Mouse (Mus musculus) hindbrain, embryonic 13.5 days (tissue): ENCODE measurements around the gene Med31. TPM values are rescaled to one million over a fixed set of nuclear protein-coding genes. Genes with fewer than 3 reads are reported as not detected.
"Not testable (repeated sequence)": the region's sequence is repeated elsewhere in the genome, so short reads cannot be mapped to it uniquely, and the experiment has no call there.

Experiments
- ATAC-seq: fragments of 200-750 bp; cut with Nextera tagmentation; 2 replicates; pipeline ENCODE4 v1.8.0; 2017; ENCODE audit warnings: moderate TSS enrichment; ENCODE audit not compliant: low FRiP score
- H3K27ac ChIP-seq: fragments of 300-500 bp; sonication (generic); 2 replicates; pipeline ENCODE4 v1.5.1; 2015; ENCODE audit warnings: inconsistent platforms, mild to moderate bottlenecking, moderate library complexity
- H3K27me3 ChIP-seq: fragments of 300-500 bp; sonication (generic); 2 replicates; pipeline ENCODE4 v1.6.1; 2015; ENCODE audit warnings: mild to moderate bottlenecking, inconsistent platforms
- H3K36me3 ChIP-seq: fragments of 300-500 bp; sonication (generic); 2 replicates; pipeline ENCODE4 v1.6.1; 2015; ENCODE audit warnings: mild to moderate bottlenecking, inconsistent platforms
- H3K4me1 ChIP-seq: fragments of 300-500 bp; sonication (generic); replicated peaks from 2 replicates; pipeline ENCODE4 v1.6.1; 2015; ENCODE audit warnings: inconsistent platforms
- H3K4me2 ChIP-seq: fragments of 300-500 bp; sonication (generic); 2 replicates; pipeline ENCODE4 v1.6.1; 2015; ENCODE audit warnings: inconsistent platforms, mild to moderate bottlenecking, moderate library complexity
- H3K4me3 ChIP-seq: fragments of 300-500 bp; sonication (generic); 2 replicates; pipeline ENCODE4 v1.5.1; 2015; ENCODE audit warnings: mild to moderate bottlenecking, inconsistent platforms
- H3K9ac ChIP-seq: fragments of 300-500 bp; sonication (generic); 2 replicates; pipeline ENCODE4 v1.6.1; 2015; ENCODE audit warnings: mild to moderate bottlenecking, inconsistent platforms
- H3K9me3 ChIP-seq: fragments of 300-500 bp; sonication (generic); 2 replicates; pipeline ENCODE4 v1.6.1; 2016; ENCODE audit warnings: inconsistent platforms
- WGBS: fragments of 180-500 bp; shearing (Covaris S2); methylation state at CpG from one replicate; pipeline ENCODE4 v1.1.7; 2015; 5-methylcytosine and 5-hydroxymethylcytosine counted together
- polyA plus RNA-seq: library from polyadenylated mRNA; unstranded; fragments of >200 nt; fragmentation: Nextera tagmentation; extraction: Ambion mirVana; gene quantifications from 2 replicates; pipeline ENCODE4 v1.2.1, GENCODE M21; 2015

Med31 gene
- polyA plus RNA-seq, 1 experiment from 2014 or later, result 67.2 TPM

GRCm38 (mm10) chr11:72190857-72191256 lies 24.5 kb downstream of the Med31 start:
- Histone ChIP-seq H3K9me3 (no peaks in the 10 kb centered on the region), H3K4me3 (no peak overlapping the region), H3K9ac (no peak overlapping the region), H3K36me3 (peaks cover 60% of the 10 kb centered on the region), H3K4me2 (no peak overlapping the region), H3K27ac (no peak overlapping the region), H3K4me1 (no peaks in the 10 kb centered on the region), H3K27me3 (no peaks in the 10 kb centered on the region)
- ATAC-seq, result no peak
- 68% methylated on average over 1 of the region's 1 CpGs for WGBS

- H3K4me3 ChIP-seq, result no peak overlapping the region
- no peaks in the 10 kb centered on the region for H3K27me3 ChIP-seq
- 88% methylated on average over 4 of the region's 4 CpGs for WGBS
- H3K9ac ChIP-seq, result no peak overlapping the region
- H3K4me2 ChIP-seq, result no peak overlapping the region
- H3K27ac ChIP-seq, result no peak overlapping the region
- peaks cover 63% of the 10 kb centered on the region for H3K36me3 ChIP-seq
- no peaks in the 10 kb centered on the region for H3K4me1 ChIP-seq
- no peak for ATAC-seq
- no peaks in the 10 kb centered on the region for H3K9me3 ChIP-seq
Measured at GRCm38 (mm10) chr11:72184252-72184651, 31.1 kb downstream of the Med31 start.

GRCm38 (mm10) chr11:72181136-72181535 lies 34.3 kb downstream of the Med31 start:
- Histone ChIP-seq H3K9ac (no peak overlapping the region), H3K27ac (no peak overlapping the region), H3K4me2 (no peak overlapping the region), H3K27me3 (no peaks in the 10 kb centered on the region), H3K4me1 (peaks cover 4% of the 10 kb centered on the region; the same call in 1 of the 2 replicates), H3K9me3 (no peaks in the 10 kb centered on the region), H3K4me3 (no peak overlapping the region), H3K36me3 (peaks cover 64% of the 10 kb centered on the region)
- ATAC-seq, result no peak
- WGBS, result 95% methylated on average over 4 of the region's 4 CpGs

- H3K36me3 ChIP-seq, result peaks cover 65% of the 10 kb centered on the region
- WGBS, result 92% methylated on average over 5 of the region's 5 CpGs
Measured at GRCm38 (mm10) chr11:72180556-72180955, 34.8 kb downstream of the Med31 start.

GRCm38 (mm10) chr11:72176553-72176952 lies 38.8 kb downstream of the Med31 start:
- ATAC-seq, result no peak

More at GRCm38 (mm10) chr11:72180556-72180955, 34.8 kb downstream of the Med31 start:
- Histone ChIP-seq H3K27ac (no peak overlapping the region), H3K4me3 (no peak overlapping the region), H3K9ac (no peak overlapping the region), H3K9me3 (no peaks in the 10 kb centered on the region), H3K27me3 (no peaks in the 10 kb centered on the region), H3K4me2 (no peak overlapping the region), H3K4me1 (peaks cover 4% of the 10 kb centered on the region; the same call in 1 of the 2 replicates)
- no peak for ATAC-seq

GRCm38 (mm10) chr11:72175966-72176365 lies 39.4 kb downstream of the Med31 start:
- no peak overlapping the region for H3K4me2 ChIP-seq
- no peak overlapping the region for H3K9ac ChIP-seq
- H3K4me1 ChIP-seq, result peaks cover 4% of the 10 kb centered on the region; the same call in 1 of the 2 replicates
- H3K27me3 ChIP-seq, result no peaks in the 10 kb centered on the region
- peaks cover 83% of the 10 kb centered on the region for H3K36me3 ChIP-seq
- ATAC-seq, result no peak
- H3K9me3 ChIP-seq, result no peaks in the 10 kb centered on the region
- no peak overlapping the region for H3K4me3 ChIP-seq
- H3K27ac ChIP-seq, result no peak overlapping the region
- 68% methylated on average over 5 of the region's 5 CpGs for WGBS

More at GRCm38 (mm10) chr11:72176553-72176952, 38.8 kb downstream of the Med31 start:
- 25% methylated on average over 3 of the region's 3 CpGs for WGBS
- H3K9me3 ChIP-seq, result no peaks in the 10 kb centered on the region
- H3K4me2 ChIP-seq, result no peak overlapping the region
- no peak overlapping the region for H3K4me3 ChIP-seq
- no peak overlapping the region for H3K9ac ChIP-seq
- H3K4me1 ChIP-seq, result peaks cover 4% of the 10 kb centered on the region; the same call in 1 of the 2 replicates
- no peak overlapping the region for H3K27ac ChIP-seq
- H3K27me3 ChIP-seq, result no peaks in the 10 kb centered on the region
- peaks cover 88% of the 10 kb centered on the region for H3K36me3 ChIP-seq

- WGBS, result 92% methylated on average over 6 of the region's 6 CpGs
Measured at GRCm38 (mm10) chr11:72174721-72175120, 40.7 kb downstream of the Med31 start.

GRCm38 (mm10) chr11:72173506-72173905 lies 41.9 kb downstream of the Med31 start:
- no peak overlapping the region for H3K27ac ChIP-seq
- ATAC-seq, result no peak
- H3K4me1 ChIP-seq, result peaks cover 4% of the 10 kb centered on the region; the same call in 1 of the 2 replicates
- no peak overlapping the region for H3K4me2 ChIP-seq
- no peak overlapping the region for H3K4me3 ChIP-seq
- H3K9ac ChIP-seq, result no peak overlapping the region
- no peaks in the 10 kb centered on the region for H3K27me3 ChIP-seq
- peaks cover 89% of the 10 kb centered on the region for H3K36me3 ChIP-seq
- H3K9me3 ChIP-seq, result no peaks in the 10 kb centered on the region
- whole genome bisulfite sequencing, result 91% methylated on average over 5 of the region's 5 CpGs

More at GRCm38 (mm10) chr11:72174721-72175120, 40.7 kb downstream of the Med31 start:
- ATAC-seq, result no peak
- no peak overlapping the region for H3K4me2 ChIP-seq
- H3K4me3 ChIP-seq, result no peak overlapping the region
- peaks cover 85% of the 10 kb centered on the region for H3K36me3 ChIP-seq
- no peaks in the 10 kb centered on the region for H3K27me3 ChIP-seq
- no peak overlapping the region for H3K9ac ChIP-seq
- H3K27ac ChIP-seq, result no peak overlapping the region
- peaks cover 4% of the 10 kb centered on the region; the same call in 1 of the 2 replicates for H3K4me1 ChIP-seq
- no peaks in the 10 kb centered on the region for H3K9me3 ChIP-seq

GRCm38 (mm10) chr11:72171906-72172305 lies 43.5 kb downstream of the Med31 start:
- WGBS, result 72% methylated on average over 4 of the region's 4 CpGs
- ATAC-seq, result not testable (repeated sequence)

GRCm38 (mm10) chr11:72169871-72170270 lies 45.5 kb downstream of the Med31 start:
- Histone ChIP-seq H3K4me2 (no peak overlapping the region), H3K36me3 (peaks cover 84% of the 10 kb centered on the region), H3K27ac (no peak overlapping the region), H3K9ac (no peak overlapping the region), H3K9me3 (no peaks in the 10 kb centered on the region), H3K27me3 (no peaks in the 10 kb centered on the region), H3K4me1 (no peaks in the 10 kb centered on the region), H3K4me3 (no peak overlapping the region)
- no peak for ATAC-seq
- 87% methylated on average over 4 of the region's 4 CpGs for WGBS

More at GRCm38 (mm10) chr11:72171906-72172305, 43.5 kb downstream of the Med31 start:
- not testable (repeated sequence) for H3K9me3 ChIP-seq, H3K4me1 ChIP-seq, H3K9ac ChIP-seq, H3K27me3 ChIP-seq, H3K4me3 ChIP-seq, H3K4me2 ChIP-seq, H3K27ac ChIP-seq
- H3K36me3 ChIP-seq, result peaks cover 85% of the 10 kb centered on the region

- Histone ChIP-seq H3K27ac (no peak overlapping the region), H3K36me3 (peaks cover 85% of the 10 kb centered on the region), H3K27me3 (no peaks in the 10 kb centered on the region), H3K9me3 (no peaks in the 10 kb centered on the region), H3K4me3 (no peak overlapping the region), H3K9ac (no peak overlapping the region), H3K4me1 (no peaks in the 10 kb centered on the region), H3K4me2 (no peak overlapping the region)
- ATAC-seq, result no peak
- WGBS, result 94% methylated on average over 2 of the region's 2 CpGs
Measured at GRCm38 (mm10) chr11:72163198-72163597, 52.2 kb downstream of the Med31 start.
